Mouse (Mus musculus): ENCODE data around the gene Nr4a1.

DNA sequence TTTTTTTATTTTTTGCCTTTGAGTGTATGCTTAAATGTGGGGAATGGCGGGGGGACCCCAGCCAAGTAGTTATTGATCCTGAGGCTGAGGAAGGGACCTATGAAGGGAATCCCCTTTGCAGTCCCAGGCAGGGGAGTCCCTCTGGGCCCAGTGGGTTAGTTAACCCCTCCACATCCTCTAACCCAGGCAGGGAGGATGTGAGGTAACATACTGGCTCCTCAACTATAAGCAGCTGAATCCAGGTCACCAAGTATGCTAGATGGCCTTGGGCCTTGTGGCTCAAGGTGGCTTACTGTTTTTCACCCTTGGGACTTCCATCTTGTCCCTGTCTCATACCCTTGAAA is 6.9 kb upstream of the Nr4a1 start:
- TF ChIP-seq CTCF (IDR thresholded peaks at IDR 0.05; ENCODE audit: borderline replicate concordance, insufficient read depth, low read depth, low read length) (no peak), POLR2A (IDR thresholded peaks at IDR 0.05; ENCODE audit: borderline replicate concordance, insufficient read depth, low read length) (no peak)
